Mouse (Mus musculus): ENCODE measurements around the gene Fbxw27.
"Not testable (repeated sequence)": the region's sequence is repeated elsewhere in the genome, so short reads cannot be mapped to it uniquely, and the experiment has no call there.

Gene Fbxw27

DNA sequence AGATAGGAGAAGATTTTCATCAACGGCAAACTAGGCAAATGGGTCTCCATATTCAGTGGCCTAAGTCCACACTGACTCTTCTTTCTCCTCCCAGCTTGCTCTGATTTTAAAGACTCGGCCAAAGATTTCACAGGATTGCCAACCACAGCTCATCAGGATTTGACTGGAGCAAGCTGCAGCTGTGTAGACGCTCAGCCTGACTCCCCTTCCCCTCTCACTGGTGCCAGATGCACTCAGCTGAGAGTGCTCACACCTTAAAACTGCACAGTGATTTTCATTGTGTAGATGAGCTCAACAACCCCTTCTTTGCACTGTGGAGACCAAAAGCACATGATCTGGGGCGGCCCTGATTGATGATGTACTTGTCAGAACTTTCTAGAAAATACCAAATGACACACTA lies at the start of gene Fbxw27:
TSS of gene Fbxw27 (minus strand) at position 101 of the 400 bp plus-strand sequence.
- DNase-seq (ENCODE audit: low read depth, low spot score), result not testable (repeated sequence)

DNA sequence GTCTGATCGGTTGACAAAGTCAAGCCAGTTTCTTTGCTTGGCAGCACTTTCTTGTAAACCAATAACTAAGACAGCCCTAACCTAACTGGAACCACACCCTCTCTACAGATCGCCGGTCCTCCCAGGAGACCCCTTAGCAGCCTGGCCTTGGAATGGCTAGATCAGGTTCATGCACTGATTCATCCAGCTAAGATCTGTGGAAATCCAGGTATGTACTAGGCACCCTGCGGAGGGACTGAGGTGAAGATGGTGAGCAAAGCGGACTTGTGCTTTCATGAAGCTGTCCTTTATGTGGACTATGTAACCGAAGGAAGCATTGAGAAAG lies 42.6 kb upstream of the Fbxw27 start:
- DNase-seq (ENCODE audit: low read depth, low spot score), result no peak

DNA sequence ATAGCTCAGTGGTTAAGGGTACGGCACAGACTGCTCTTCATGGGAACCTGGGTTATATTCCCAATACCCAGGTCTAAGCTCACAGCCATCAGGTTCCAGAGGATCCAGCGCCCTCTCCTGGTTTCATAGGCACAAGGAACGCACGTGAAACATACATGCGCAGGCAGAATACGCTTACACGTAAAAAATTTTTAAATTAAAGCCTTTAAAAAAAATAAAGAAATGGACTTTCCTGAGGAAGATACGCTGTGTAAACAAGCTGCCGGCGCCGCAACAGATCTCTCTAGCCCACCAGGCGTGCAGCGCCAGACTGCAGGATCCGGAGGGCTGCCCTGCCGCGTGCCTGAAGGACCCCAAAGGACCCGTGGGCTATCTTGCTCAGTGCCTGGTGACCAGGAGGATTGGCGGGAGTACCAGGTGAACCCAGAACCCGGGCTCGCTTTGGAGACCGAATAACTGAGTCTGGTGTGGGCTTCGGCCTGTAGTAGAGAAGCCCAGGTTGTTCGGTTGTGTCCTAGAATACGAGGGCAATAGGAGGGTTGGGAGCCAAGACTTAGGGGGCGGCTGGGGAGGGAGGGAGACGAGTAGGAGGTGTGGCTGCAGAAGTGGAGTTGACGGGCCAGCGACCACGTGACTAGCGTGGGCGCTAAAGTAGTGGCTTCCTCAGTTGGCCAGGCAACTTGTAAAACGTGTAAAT lies 42.1 kb upstream of the Fbxw27 start, which contains the start of gene Nme6:
TSS of gene Nme6 (plus strand) at position 359 of the 697 bp plus-strand sequence.
- peak; percentile 90 for DNase-seq (ENCODE audit: low read depth, low spot score)

DNA sequence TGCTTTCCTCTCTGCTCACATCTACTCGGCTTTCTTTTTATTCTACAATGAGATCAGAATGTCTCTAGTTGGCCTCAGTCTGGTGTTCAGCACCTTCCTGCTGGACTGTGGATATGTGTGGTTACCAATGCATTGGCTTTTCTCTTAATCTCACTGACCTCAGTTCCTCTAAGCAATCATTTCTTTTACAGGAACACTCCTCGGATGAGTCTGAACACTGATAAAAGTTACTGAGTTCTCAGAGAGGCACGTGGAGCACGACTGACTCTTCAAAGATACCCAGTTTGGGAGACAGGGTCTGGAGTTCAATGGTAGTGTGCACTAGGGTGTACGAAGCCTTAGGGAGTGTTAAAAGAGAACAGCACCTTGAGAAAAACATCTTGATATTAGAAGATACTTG lies 35.7 kb upstream of the Fbxw27 start:
- no peak for DNase-seq (ENCODE audit: low read depth, low spot score)

DNA sequence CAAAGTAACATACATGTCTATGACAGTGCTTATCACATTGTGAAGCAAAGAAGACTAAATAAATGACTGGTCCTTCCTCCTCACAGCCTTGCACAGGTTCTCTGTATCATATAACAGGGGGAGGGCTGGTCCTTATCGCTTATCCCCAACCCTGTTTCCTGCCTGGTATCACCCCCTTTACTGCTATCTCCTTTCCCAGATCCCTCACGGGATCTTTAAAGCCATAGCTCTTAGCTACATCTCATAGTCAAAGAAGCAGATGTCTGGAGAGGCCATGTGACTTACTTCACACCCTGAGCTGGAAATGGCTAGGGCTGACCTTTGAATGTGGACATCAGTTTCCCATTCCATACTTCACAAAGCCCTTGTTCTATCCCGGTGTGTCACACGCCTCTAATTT lies 35.3 kb upstream of the Fbxw27 start:
- DNase-seq (ENCODE audit: low read depth, low spot score), result no peak

DNA sequence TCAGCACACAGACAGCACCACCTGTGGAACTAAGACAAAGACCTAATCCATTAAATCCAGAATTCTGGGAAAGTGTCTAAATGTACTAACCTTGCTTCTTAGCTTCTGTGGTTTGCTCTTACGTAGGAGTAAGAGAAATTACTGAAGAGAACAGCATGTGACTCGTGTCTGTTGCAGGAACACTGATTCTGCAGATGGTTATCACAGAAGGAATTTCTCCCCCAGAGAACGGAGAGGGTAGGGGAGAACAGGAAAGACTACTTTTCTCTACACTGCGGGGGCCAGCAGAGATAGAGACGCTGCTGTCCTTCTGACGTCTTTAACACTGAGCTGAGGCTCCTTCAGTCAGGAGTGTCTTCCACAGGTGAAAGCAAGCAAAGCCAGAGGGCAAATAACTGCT lies 25.9 kb upstream of the Fbxw27 start:
- no peak for DNase-seq (ENCODE audit: low read depth, low spot score)

DNA sequence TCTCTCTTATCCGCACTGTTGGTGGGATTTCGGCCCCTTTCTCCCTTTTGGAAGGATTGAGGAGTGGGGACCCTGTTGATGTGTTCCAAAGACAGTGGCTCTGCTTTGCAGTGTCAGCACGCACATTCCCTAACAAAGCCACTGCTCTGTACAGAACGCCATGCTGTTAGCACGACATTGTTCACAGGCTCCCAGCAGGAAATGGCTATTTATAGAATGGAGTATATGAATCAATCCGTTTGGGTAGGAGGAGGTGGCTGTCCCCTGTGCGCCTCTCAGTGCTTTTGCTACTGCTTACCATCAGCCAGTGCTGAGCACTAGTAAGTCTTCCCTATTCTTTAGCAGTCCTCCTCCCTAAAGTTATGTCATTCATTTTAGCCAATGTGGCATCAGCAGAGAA lies 23.0 kb upstream of the Fbxw27 start:
- no peak for DNase-seq (ENCODE audit: low read depth, low spot score)

DNA sequence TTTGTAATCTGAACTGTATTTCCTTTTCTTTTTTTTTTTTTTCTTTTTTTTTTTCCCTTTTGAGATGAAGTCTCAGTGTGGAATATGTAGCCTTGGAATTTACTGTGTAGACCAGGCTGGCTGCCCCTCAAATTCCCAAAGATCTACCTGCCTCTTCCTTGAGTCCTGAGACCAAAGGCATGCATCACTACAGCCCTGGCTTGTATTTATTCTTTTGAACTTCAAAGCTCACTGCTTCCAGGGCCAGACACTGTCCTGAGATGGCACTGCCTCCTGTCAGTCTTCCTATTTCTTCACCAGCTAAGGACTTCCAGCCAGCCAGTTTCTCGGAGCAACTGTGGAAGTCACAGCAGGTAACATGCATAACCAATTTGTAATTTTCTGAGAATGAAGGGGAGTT lies 21.5 kb upstream of the Fbxw27 start, which contains the start of gene Spink8:
TSS of gene Spink8 (plus strand) at position 301 of the 400 bp plus-strand sequence.
- DNase-seq (ENCODE audit: low read depth, low spot score), result no peak

DNA sequence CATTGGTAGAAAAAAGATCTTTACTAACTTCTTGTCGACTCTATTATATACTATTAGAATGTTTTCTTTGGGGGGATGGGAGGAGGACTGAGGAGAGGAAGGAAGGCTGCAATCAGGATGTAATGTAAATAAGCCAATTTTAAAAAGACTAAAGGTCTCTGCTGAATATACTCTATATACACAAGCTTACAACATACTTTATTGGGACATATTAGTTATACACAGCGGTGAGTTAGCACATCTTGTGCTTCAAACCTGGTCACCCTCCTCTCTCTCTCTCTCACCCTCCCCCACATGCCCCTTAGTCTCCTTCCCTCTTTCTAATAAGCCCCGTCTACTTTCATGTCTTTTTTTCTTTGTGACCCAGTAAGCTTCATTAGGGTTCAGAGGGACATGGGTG lies 17.4 kb upstream of the Fbxw27 start:
- no peak for DNase-seq (ENCODE audit: low read depth, low spot score)

DNA sequence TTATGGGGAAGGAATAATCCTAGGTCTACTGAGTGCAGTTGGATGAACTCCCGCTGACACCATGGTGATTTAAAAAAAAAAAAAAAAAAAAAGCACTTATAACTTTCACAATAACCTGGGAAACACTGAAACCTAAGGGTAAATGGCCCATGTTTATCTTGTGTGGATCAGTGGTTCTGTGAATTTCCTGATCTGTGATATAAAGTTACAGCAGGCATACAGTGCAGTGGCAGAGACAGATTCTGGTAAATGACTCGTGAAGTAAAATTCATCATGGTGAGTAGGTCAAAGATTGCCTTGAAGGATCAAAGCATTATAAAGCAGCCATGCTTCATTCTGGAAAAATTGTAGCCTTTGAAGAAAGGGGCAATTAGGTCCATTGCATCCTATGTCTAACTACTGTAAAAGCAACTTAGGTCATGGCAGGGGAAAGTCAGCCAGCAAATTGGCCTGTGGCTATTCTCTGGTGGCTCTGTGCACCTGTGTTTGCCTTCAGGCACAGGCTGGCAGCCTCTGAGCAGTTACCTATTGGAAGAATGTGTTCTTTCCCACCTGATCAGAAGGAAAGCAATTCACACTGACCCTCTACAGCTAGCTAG lies 16.3 kb upstream of the Fbxw27 start:
- no peak for DNase-seq (ENCODE audit: low read depth, low spot score)

DNA sequence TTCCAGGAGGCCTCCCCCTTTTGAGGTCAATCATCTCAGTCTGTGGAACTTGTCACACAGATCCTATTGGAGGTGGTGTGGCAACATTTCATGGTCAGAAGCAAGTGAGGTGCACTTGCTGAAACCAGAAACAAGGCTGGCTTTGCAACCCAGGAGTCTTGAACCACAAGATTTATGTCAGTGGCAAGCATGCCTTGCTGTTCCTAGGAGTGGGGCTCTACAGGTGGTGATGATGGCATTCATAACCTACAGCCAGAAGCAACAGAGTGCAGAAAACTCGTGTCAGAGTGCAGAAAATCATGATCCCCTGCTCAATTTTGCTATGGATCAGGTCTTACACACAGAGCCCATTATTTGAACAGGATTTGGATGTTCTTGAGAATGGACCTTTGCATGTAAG lies 15.8 kb upstream of the Fbxw27 start:
- DNase-seq (ENCODE audit: low read depth, low spot score), result no peak

DNA sequence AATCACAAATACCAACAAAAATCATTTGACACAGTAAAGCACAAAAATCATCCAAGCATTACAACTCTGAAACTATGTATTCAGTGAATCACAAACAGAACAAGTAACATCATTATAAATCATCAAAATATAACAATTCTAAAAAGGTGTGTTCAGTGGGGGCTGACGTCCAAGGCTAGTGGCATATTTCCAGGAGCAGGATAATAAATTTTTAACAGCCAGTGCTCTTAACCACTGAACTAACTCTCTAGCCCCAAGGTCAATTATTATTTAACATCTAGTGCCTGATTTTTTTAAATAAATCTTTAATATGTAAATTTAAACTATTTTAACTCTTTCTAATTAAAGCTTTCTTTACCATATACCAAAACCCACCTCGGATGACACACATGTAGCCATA lies 15.1 kb upstream of the Fbxw27 start:
- DNase-seq (ENCODE audit: low read depth, low spot score), result not testable (repeated sequence)

DNA sequence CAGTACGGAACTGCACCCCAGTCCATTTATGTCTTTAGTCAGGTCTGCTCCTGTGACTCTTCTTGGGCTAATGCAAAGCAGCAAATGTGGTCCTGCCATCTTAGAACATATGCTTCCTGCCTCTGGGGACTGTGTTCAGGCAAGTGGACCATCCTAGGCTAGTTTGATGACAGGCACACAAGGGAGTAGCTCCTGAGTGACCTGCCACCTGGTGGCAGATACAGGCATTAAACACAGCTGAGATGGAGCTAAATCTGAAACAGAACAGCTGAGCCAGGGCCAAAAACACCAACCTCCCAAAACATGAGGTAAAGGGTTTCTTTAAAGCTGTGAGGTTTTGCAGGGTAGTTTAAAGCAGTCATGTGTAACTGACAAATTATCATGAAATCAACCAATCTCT lies 7.6 kb upstream of the Fbxw27 start:
- peak; percentile 8 for DNase-seq (ENCODE audit: low read depth, low spot score)

DNA sequence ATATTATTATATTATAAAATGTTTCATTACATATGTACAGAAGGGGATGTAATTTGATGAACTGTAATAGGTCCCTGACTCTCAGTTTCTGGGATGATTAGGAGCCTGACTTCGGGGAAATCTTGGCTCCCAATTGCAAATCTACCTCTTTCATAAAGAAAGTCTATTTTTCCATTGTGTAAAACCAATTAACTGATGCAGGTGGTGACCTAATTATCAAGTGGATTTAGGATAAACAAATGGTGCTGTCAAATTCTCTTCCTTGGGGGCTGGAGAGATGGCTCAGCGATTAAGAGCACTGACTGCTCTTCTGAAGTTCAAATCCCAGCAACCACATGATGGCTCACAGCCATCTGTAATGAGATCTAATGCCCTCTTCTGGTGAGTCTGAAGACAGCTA lies 5.3 kb upstream of the Fbxw27 start:
- no peak for DNase-seq (ENCODE audit: low read depth, low spot score)

DNA sequence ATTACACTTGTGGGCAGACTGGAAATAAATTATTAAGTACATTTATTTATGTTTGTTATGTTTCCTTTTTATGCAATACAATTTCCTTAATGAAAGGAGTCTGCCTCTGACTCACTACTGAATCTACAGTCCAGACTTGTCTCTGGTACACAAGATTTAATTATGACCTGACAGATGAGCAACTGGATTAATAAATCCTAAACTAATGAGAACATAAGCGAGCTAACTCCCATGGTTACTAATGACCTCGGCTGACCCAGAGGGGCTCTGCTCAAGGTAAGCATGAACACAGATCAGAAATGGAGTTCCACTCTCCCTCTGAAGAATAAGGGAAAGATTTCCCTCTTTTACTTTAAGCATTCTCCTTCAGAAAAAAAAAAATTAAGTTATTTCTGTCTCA lies 4.8 kb upstream of the Fbxw27 start:
- DNase-seq (ENCODE audit: low read depth, low spot score), result no peak

DNA sequence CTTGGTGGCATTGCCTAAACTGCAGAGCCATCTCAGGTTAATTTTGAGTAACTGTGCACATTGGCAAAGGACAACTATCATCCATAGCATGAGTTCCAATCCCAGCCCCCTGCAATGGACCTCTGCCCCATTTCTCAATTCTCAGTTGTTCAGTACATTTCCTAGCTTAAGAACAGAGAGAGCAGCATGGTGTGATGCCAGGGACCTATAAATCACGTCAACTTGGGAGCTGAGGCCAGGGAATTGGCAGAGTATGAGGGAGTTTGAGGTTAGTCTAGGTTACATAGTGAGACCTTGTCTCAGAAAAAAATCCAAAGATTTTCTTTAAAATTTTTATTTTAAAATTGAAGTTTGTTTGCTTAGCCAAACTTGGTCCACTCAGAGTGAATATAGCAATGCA lies 23.6 kb downstream of the Fbxw27 start:
- not testable (repeated sequence) for DNase-seq (ENCODE audit: low read depth, low spot score)

DNA sequence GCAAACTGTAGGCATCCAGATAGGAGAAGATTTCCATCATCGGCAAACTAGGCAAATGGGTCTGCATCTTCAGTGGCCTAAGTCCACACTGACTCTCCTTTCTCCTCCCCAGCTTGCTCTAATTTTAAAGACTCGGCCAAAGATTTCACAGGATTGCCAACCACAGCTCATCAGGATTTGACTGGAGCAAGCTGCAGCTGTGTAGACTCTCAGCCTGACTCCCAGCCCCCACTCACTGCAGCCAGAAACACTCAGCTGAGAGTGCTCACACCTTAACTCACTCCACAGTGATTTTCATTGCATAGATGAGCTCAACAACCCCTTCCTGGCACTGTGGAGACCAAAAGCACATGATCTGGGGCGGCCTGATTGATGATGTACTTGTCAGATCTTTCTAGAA lies 44.5 kb downstream of the Fbxw27 start, which contains the start of gene Fbxw26:
TSS of gene Fbxw26 (minus strand) at position 101 of the 400 bp plus-strand sequence.
- DNase-seq (ENCODE audit: low read depth, low spot score), result not testable (repeated sequence)
